Mouse (Mus musculus) cerebellum, postnatal 4 days (tissue): ENCODE data around the gene Abcc8.
"Not testable (repeated sequence)": the region's sequence is repeated elsewhere in the genome, so short reads cannot be mapped to it uniquely, and the experiment has no call there.

Experiments
- DNase-seq, 2 experiments: peaks; one replicate each; pipeline ENCODE4 v3.0.0; 2022; ENCODE audit warnings: low spot score in 2 of 2, mixed read lengths in 1 of 2

Gene Abcc8

DNA sequence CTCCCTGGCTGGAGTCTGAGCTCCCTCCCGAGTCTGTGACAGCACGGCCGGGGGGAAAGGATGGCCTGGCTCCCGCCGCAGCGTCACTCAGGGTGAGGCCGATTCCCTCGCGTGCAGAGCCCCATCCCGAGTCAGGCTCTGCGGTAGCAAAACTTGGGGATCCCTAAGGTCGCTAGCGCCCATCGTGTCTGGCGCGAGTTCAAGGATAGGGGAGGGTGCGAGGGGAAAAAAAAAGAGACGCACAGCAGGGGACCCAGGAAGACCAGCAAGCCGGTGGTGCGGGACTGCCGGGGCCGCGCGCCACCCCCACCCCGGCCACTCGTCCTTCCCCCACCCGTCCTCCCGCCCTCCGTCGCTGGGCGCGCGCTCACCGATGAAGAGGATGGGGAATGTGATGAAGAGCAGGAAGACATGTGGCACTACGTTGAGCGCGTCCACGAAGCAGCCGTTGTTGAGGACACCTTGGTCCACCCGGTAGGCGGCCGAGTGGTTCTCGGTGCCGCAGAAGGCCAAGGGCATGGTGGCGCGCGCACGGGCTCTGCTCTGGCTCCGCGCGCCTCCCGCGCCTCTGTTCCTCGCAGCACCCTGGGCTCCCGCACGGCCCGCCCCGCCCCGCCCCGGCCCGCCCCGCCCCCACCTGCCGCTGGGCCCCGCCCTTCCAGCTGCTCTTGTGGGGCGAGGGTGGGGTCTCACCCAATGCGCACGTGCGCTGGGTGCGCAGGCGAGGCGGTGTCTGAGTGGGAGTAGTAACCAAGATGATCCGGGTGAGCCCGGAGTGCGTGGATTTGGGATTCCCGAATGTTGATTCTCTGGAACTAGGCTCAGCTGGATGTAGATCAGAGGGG is at the start of gene Abcc8:
TSS of gene Abcc8 (minus strand) at position 603 of the 845 bp plus-strand sequence.
- peak in 1 of 2 experiments; percentile 27 for DNase-seq

DNA sequence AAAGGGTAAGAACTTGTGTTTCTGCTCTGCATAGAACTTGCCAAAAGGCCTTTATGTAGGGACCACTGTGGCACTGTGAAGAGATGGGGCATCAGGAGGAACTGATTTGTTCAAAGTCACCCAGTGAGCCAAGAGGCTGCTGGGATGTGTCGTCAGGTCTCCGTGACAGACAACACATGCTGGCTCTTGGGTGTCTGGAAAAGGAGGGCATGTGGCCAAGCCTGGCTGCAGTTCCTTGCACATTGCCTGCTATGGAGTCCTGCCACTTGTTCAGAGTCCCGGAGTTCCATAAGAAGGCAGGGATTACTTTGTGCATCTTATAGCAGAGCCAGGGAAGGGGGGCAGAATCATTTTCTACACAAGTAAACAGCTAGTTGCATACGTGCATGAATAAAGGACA is 47.1 kb upstream of the Abcc8 start:
- peak in 1 of 2 experiments; percentile 63 for DNase-seq

DNA sequence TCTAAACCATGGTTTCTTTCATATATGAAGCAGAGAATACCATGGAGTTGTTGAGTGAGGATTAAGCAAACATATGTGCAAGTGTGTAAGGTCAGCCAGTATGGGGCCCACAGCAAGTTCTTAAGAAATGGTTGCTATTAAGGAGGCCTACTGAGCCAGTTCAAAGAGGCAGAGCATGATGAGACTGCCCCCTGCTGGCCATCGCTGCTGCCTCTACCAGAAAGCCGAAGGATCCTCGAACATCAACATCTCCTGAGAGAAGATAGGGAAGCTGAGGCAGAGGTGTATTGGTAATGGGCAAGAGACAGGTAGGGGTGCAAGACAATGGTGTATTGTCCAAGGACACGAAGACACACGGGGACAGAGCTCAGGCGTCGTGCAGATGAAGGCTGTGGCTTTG is 46.4 kb upstream of the Abcc8 start:
- DNase-seq = peak in 1 of 2 experiments; percentile 43

DNA sequence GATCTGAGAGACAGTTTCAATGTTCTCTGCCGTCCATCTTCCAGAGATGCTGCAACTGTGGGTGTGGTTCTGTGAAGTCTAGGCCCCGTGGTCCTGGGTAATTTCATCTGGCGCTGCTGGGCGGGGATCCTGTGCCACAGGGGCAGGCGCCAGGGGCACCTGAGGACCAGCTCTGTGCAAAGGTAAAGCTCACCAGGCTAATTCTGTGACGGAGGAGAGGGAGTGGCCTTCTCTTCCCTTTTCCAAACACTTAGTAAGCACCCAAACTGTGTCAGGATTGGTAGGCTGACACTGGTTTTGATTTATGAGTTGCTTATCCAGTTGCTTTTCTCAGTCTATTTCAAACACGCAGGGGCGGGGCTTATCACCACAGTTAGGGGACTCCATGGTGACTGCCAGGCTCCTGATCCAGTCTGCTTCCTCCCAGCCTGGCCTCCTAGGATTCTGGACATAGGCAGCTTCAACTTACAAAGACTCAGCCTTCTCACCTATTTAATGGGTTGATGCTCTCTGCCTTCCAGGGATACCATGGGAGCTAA is 40.8 kb upstream of the Abcc8 start:
- DNase-seq = no peak

DNA sequence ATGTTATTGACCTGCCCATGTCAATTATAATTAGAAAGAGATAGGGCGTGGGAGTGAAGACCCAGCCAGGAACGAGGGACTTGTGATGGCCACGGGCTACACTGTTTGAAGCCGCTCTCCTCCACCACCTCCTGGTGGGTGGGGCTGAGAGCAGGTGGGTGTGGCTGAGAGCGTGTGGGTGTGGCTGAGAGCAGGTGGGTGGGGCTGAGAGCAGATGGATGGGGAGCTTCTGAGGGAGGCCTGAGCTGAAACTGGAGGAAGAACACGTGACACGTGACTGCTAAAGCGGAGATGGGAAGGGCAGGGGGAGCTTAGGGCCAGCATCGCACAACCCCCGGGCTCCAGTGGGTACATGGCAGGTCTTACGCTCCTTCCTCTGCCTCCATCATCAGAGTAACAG is 38.6 kb upstream of the Abcc8 start:
- no peak for DNase-seq

DNA sequence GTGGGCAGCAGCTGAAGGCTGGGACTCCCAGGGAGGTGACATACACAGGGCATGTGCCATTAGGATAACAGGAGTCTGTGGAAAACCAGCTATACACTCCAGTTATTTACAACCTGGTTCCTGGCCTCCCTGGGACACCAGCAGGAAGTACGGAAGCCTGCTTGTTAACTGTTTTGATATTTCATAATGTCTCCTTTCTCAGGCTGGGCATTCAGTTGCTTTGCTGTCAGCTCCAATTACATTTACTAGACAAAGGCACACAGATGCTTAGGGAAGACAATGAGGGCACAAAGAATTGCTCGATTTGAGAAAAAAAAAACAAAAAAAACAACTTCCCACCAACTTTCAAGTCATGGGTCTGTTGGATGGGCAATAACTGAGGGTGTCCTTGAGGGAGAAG is 36.6 kb upstream of the Abcc8 start:
- no peak for DNase-seq

DNA sequence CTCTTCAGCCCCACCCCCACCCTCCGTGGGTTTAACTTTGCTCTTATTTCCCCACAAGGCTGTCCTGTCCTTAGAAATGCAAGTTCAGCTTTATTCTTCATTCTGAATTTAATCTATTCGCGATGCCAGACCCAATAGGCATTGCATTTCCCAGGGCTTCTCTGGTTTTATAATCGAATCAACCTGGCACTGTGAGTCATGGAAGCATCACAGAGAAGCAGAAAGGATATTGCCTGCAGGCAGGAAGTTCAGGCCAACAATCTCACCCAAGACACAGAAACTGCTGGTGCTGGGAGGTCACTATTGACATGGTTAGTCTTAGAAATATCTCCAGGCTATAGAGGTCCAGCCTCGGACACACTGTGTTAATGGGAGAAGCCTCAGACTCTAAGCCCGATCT is 30.4 kb upstream of the Abcc8 start:
- DNase-seq = no peak

DNA sequence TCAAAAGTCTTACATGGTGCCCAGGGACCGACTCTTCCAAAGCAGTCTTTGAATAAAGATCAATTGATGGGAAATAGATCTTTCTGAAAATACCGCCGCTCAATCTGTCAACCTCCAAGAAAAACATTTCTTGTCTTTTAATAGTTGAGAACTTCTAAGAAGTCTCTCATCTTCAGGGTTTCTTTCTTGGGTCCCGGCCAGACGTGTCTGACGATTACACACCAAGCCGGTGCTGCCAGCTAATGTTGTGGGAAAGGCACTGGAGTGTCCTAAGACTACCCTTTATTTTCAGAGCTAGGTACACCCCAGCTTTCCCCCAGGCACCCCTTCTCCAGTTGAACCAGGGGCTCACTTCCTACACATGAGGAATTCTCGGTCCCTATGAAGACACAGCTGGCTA is 28.3 kb upstream of the Abcc8 start:
- DNase-seq = no peak

DNA sequence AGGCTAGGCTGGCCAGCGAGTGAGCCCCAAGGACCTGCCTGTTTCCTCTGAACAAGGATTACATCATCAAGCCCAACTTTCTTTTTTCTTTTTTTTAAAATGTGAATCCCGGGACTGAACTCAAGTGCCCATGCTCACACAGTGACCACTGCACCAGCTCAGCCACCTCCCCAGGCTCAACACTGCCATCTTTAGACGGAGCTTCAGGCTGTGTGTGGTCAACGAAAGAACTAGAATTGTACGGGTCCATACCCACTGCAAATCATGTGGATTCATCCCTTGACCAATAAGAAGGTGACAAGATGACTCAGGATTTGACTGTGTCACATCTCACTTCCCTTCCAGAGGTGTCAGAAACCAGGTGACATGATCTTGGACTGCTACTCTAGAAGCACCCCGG is 24.9 kb upstream of the Abcc8 start:
- DNase-seq = no peak

DNA sequence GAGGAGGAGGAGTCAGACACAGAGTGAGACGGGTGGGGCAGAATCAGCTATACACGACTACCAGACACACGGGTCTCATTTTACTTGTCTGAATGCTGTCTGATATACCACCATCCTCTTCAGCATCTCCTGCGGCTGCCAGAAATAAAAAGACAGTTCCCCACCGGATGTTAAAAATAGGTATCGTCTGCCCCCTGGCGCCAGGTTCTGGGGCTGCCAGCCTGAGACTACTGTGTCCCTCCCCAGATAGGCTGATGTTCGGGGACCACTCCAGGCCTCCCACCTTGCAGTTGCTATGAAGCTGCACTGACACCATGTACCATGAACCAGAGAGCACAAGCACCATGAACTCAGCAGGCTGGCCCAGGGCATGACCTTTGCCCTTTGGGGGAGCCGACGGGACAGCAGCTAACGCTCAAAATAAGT is 24.2 kb upstream of the Abcc8 start:
- DNase-seq = peak; percentile 59 to 75

DNA sequence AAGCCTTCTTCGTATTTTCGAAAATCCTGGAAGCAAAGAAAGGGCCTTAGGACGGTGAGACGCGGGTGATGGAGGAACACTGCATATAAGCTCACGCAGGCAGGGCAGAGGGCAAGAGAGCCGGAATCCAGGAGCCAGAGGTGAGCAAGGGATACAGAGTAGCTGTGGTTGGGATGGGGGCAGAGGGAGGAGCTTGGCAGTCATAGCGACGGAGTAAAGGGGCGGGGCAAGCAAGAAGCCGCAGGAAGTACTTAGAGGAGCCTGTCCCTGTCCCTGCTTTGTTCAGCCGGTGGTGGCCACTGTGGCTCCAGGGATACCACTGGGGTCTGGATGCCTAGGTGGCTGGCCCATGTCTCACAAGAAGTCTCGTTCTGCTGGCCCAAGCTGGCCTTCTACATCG is 21.8 kb upstream of the Abcc8 start:
- DNase-seq = no peak

DNA sequence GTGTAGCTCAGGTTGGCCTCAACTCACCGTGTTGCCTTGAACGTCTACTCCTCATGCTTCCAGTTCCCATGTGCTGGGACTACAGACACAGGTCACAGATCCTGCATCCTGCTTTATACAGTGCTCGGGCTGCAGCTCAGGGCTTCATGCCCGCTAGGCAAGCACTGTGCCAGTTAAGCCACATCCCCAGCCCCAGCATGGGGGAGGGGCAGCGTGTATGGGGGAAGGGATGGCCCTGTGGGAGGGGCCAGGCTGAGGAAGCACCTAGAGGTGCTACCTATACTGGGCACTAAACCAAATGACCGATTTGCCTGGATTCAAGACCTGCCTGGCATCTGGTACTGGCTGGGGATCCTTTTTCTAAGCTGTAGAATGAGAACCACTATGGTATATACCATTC is 20.2 kb upstream of the Abcc8 start:
- DNase-seq = no peak

DNA sequence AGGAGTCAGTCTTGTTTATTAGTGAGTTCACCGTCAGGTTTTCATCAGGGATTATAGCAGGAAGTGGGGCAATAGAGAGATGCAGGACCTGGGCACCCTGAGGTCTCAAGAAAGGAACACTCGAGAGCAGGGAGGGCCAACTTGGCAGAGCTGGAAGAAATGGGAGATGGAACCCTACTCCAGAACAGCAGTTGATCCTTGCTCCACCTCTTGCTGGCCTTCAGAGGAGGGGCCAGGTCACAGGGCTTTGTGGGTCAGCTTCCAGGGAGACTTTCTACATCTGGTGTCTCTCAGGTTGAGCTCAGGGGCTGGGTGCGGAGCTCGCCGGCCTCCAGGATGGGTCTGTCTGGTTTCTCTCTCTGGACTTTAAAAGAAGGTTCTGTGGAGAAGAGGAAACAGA is 15.5 kb upstream of the Abcc8 start:
- DNase-seq = no peak

DNA sequence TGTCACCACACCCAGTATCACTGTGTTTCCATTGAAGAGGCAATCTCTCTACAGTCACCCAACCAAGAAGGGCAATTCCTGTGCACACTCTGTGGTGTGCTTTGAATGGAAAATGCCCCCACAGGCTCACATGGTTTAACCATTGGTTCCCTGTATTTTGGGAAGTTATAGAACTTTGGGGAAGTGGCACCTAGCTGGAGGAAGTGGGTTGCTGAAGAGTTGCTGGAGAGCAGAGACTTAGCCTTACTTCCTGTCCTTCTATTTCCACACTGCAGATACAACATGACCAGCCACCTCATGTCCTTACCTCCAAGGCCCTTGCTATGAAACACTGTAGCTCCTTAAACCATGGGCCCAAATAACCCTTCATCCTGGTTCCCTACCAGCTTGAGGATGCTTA is 4.4 kb upstream of the Abcc8 start:
- no peak for DNase-seq

DNA sequence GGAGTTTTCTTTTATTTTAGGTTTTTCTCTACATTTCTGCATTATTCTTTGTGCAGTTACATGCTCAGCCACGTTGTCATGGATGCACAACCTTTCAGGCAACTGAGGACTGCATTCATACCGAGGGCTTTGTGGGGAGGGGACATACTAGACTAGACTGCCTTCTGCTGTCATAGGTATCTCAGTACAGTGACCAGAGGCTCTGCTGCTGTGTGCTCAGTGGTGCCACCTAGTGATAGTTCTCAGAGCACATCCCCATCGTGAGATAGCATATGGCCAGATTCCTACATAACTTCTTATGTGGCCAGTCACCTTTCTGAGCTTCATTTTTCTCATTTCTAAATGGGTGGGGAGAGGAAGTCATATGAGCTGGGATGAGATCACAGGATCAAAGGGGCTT is 1.8 kb upstream of the Abcc8 start:
- peak in 1 of 2 experiments; percentile 77 for DNase-seq

DNA sequence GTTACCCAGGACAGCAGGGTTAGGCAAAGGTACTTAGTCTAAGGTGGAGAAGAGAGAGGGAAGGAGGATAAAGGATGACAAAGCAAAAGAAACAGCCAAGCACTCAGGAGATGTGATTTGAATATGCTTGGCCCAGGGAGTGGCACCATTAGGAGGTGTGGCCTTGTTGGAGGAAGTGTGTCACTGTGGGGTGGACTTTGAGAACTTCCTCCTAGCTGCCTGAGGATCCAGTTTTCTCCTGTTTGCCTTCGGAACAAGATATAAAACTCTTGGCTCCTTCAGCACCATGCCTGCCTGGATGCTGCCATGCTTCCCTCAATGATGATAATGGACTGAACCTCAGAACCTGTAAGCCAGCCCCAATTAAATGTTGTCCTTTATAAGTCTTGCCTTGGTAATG is 10.9 kb downstream of the Abcc8 start:
- DNase-seq = not testable (repeated sequence)

DNA sequence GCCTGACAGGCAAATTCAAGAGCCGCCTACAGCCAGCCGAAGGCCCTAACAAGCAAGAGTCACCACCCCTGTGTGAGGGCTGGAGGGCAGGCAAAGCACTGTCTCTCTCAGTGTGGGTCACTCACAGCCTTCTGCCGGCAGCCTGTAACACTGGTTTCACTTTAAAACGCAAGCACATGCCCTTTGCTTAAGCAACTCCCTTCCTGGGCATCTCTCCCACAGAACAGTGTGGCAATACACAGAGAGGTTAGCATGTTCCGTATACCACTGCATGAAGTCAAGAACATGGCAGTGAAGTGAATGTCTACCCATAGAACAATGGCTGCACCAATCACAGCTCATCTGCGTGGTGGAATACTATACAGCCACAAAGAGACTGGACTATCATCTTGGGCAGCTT is 11.4 kb downstream of the Abcc8 start:
- DNase-seq = no peak

DNA sequence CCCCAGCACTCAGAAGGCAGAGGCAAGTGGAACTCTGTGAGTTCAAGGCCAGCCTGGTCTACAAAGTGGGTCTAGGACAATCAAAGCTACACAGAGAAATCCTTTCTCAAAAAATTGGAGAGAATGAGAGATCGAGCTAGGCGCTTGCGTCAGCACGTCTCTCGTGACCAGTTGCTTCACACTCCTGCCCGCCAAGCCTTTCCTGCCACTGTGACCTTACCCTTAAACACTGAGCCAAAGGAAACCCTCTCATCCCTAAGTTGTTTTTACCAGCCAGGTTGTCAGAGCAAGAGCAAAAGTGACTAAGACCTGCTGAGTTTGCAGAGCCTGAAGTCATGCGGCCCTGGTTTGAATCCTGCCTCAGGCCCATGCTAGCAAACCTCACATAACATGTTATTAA is 11.9 kb downstream of the Abcc8 start:
- DNase-seq = no peak

DNA sequence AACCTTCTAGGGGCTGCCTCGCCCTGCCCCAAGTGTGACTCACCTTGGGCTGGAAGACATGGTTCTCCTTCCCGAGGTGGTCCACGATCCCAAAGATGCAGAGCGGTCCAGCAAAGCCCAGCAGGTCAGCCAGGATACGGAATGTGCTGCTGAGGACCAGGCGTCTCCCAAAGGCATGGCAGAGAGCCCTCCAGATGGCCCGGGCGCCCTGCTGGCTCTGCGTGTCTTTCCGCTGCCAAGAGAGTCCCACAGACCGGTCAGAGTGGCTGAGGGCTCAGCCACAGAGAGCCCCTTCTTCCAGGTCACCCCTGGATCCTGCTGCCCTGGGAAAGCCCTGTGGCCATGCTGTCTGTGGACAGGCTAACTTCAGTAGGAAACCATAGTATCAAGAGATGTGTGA is 14.0 kb downstream of the Abcc8 start:
- DNase-seq = no peak

DNA sequence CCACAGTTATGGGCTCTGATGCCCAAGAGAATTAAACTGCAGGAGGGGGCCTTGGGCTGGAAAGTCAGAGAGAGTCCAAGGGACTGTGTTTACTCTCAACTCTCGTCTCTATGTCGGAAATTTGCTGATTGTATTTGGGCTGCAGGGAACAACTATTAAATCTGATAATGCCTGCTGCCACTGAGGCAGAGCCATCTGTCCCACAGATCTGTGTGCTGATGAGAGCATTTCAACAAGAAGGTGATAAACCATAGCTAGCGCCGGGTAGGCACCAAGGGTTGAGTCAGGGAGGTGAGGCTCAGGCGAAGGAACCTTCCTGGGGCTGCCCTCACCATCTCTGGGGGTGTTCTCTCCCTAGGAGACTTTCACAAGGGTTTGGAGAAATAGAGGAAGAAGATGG is 17.1 kb downstream of the Abcc8 start:
- no peak for DNase-seq

DNA sequence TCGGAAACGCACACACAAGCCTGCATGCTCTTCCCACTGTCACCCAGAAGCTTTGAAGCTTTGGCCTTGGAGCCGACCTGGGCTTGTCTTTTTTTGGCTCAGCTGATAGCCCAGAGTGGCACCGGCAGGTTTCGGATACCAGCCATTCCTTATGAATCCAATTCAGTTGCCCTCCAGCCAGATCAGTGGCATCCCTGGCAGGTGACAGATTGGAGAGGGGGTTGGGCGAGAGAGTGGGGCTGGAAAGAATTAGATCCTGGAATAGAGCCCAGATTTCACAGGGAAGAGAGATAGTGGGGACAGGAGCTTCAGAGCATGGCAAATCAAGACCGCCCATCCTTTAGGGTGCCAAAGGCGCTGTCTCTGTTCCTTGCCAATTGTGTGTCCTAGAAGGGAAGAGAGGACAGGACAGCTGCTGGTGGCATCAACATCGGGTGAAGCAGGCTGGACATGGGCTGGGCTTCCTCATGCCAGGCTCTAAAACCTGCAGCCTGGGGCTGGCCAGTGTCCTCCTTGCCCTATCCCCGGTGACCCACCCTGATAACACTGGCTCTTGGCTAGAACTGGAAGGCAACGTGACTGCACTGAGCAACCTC is 17.6 kb downstream of the Abcc8 start:
- peak in 1 of 2 experiments; percentile 68 for DNase-seq

DNA sequence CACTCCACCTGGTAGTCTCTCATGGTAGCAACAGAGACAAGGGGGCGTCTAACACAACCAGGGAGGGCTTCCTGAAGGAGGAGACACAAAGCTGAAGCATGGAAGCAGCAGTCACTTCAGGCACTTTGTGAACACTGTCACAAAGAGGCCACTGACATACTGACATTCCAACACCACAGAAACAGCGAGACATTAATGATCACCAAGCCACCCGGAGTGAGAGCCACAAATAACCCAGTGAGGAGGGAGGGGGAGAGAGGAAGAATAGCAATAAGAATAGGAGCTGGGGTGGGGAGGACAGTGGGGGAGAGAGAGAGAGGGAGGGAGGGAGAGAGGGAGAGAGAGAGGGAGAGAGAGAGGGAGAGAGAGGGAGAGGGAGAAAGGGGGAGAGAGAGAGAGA is 18.2 kb downstream of the Abcc8 start:
- no peak for DNase-seq

DNA sequence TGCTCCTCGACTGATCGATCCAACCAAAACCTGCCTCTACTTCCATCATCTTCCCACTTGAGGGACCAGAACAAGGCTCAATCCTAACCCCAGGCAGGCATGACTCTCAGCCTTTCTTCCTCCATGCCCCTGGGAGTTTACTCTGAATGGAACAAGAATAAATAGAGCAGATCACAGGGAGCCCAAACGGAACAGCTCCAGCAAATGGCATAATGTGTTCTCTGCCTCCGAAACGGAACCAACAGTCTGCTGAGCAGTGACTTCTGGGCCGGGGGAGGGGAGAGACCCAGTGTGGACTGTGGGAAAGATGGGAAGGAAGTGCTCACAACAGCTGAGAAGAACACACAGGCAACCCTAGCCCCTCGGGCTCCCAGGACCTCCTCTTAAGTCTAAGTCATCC is 22.1 kb downstream of the Abcc8 start:
- DNase-seq = no peak
